23 mouse cellular contexts compared by ENCODE assay signal in genomic region chr9:44106182-44106581, GRCm38 (mm10). TPM values are rescaled to one million over a fixed set of nuclear protein-coding genes. Genes with fewer than 3 reads are reported as not detected.
DNase-seq lines count a peak whose midpoint lies in the region; ATAC-seq and TF ChIP-seq lines count a peak whose summit lies in the region.
"Had no signal": no experiment of that assay in that cellular context is flagged by ENCODE, and none has a peak within 500 bp of the region (broad histone marks: within the 10 kb centered on the region; RNA-seq: fewer than 3 reads in every experiment).

No protein-coding gene starts in this region.

- no peak for ATAC-seq in forebrain, embryonic 11.5 days (replicated peaks; ENCODE audit: low FRiP score)
- ATAC-seq in hindbrain, embryonic 13.5 days (ENCODE audit: low FRiP score) = no peak
- no peak for ATAC-seq in hindbrain, embryonic 12.5 days (ENCODE audit: low FRiP score)
- no peak for ATAC-seq in lung, embryonic 14.5 days (ENCODE audit: insufficient read depth)
- no peak for ATAC-seq in embryonic facial prominence, embryonic 14.5 days (ENCODE audit: low read depth)
- ATAC-seq: midbrain, embryonic 16.5 days had no signal

- H3K27me3 ChIP-seq in forebrain, embryonic 10.5 days (ENCODE audit: poor library complexity, severe bottlenecking) = no peaks in the 10 kb centered on the region
- H3K27me3 ChIP-seq in forebrain, embryonic 11.5 days (ENCODE audit: control insufficient read depth, insufficient read depth, low read length) = no peaks in the 10 kb centered on the region
- no peaks in the 10 kb centered on the region for H3K27me3 ChIP-seq in hindbrain, embryonic 13.5 days
- H3K27me3 ChIP-seq in hindbrain, embryonic 12.5 days = no peaks in the 10 kb centered on the region
- H3K27me3 ChIP-seq in lung, embryonic 14.5 days (ENCODE audit: insufficient read depth, low read length) = no peaks in the 10 kb centered on the region
- no peaks in the 10 kb centered on the region for H3K27me3 ChIP-seq in embryonic facial prominence, embryonic 14.5 days (replicated peaks; ENCODE audit: control insufficient read depth, insufficient read depth, low read length)
- H3K27me3 ChIP-seq: CH12.LX; limb, embryonic 12.5 days; liver, embryonic 13.5 days had no signal

- DNase-seq in forebrain, embryonic 10.5 days (ENCODE audit: extremely low spot score, low spot score) = no peak
- no peak for DNase-seq in forebrain, embryonic 11.5 days (ENCODE audit: low spot score)
- DNase-seq in lung, embryonic 14.5 days = no peak
- DNase-seq in lung, postnatal 36 days = no peak
- DNase-seq in embryonic facial prominence, embryonic 14.5 days (ENCODE audit: low spot score) = no peak
- no peak for DNase-seq in right cerebral cortex, postnatal 25 days
- DNase-seq: adrenal gland, postnatal 14 days; cerebellum, adult 11 months; forebrain, postnatal 0 days; kidney, adult 9 months; liver, embryonic 13.5 days; lung, postnatal 14 days; retina, postnatal 1 day; right cerebral cortex, postnatal 4 days; thymus, postnatal 14 days had no signal

- WGBS in forebrain, embryonic 10.5 days = 96% methylated on average over 7 of the region's 7 CpGs
- 87% methylated on average over 7 of the region's 7 CpGs for WGBS in forebrain, embryonic 11.5 days
- WGBS in hindbrain, embryonic 13.5 days = 94% methylated on average over 7 of the region's 7 CpGs
- WGBS in hindbrain, embryonic 12.5 days = 92% methylated on average over 7 of the region's 7 CpGs
- WGBS in lung, embryonic 14.5 days = 90% methylated on average over 7 of the region's 7 CpGs
- 94% methylated on average over 7 of the region's 7 CpGs for WGBS in embryonic facial prominence, embryonic 14.5 days

- H3K27ac ChIP-seq in forebrain, embryonic 10.5 days = peak overlapping the region; percentile 72
- H3K27ac ChIP-seq in forebrain, embryonic 11.5 days (ENCODE audit: low read depth, low read length) = no peak overlapping the region
- peak overlapping the region; percentile 74; the same call in 1 of the 2 replicates for H3K27ac ChIP-seq in hindbrain, embryonic 13.5 days
- H3K27ac ChIP-seq in hindbrain, embryonic 12.5 days = no peak overlapping the region
- 0 out of 2 replicates have a peak overlapping the region, but pooled peaks have one; percentile 91 for H3K27ac ChIP-seq in lung, embryonic 14.5 days (ENCODE audit: low read depth)
- H3K27ac ChIP-seq in embryonic facial prominence, embryonic 14.5 days (replicated peaks; ENCODE audit: low read depth, low read length) = peak overlapping the region; percentile 79; the same call in 1 of the 2 replicates
- H3K27ac ChIP-seq: limb, embryonic 12.5 days; liver, embryonic 13.5 days had no signal

- no peaks in the 10 kb centered on the region for H3K9me3 ChIP-seq in forebrain, embryonic 10.5 days
- H3K9me3 ChIP-seq in forebrain, embryonic 11.5 days (ENCODE audit: control insufficient read depth, low read length) = no peaks in the 10 kb centered on the region
- no peaks in the 10 kb centered on the region for H3K9me3 ChIP-seq in hindbrain, embryonic 13.5 days
- no peaks in the 10 kb centered on the region for H3K9me3 ChIP-seq in hindbrain, embryonic 12.5 days (replicated peaks)
- no peaks in the 10 kb centered on the region for H3K9me3 ChIP-seq in lung, embryonic 14.5 days (ENCODE audit: low read depth, low read length)
- H3K9me3 ChIP-seq in embryonic facial prominence, embryonic 14.5 days (ENCODE audit: control insufficient read depth, low read length) = no peaks in the 10 kb centered on the region
- H3K9me3 ChIP-seq: limb, embryonic 12.5 days; liver, embryonic 13.5 days; megakaryocyte, embryonic 14.5 days had no signal

- H3K9ac ChIP-seq in forebrain, embryonic 11.5 days (ENCODE audit: low read length) = no peak overlapping the region
- no peak overlapping the region for H3K9ac ChIP-seq in hindbrain, embryonic 13.5 days
- no peak overlapping the region for H3K9ac ChIP-seq in hindbrain, embryonic 12.5 days
- H3K9ac ChIP-seq in lung, embryonic 14.5 days = no peak overlapping the region
- H3K9ac ChIP-seq in embryonic facial prominence, embryonic 14.5 days (ENCODE audit: low read depth, low read length) = no peak overlapping the region
- H3K9ac ChIP-seq: forebrain, postnatal 0 days; liver, embryonic 13.5 days had no signal

- peaks cover 78% of the 10 kb centered on the region for H3K4me1 ChIP-seq in forebrain, embryonic 10.5 days
- peaks cover 25% of the 10 kb centered on the region for H3K4me1 ChIP-seq in forebrain, embryonic 11.5 days (replicated peaks; ENCODE audit: control insufficient read depth, insufficient read depth, low read length)
- H3K4me1 ChIP-seq in hindbrain, embryonic 13.5 days (replicated peaks) = peaks cover 52% of the 10 kb centered on the region
- peaks cover 41% of the 10 kb centered on the region for H3K4me1 ChIP-seq in hindbrain, embryonic 12.5 days
- H3K4me1 ChIP-seq in lung, embryonic 14.5 days (ENCODE audit: insufficient read depth) = peaks cover 27% of the 10 kb centered on the region
- H3K4me1 ChIP-seq in embryonic facial prominence, embryonic 14.5 days (ENCODE audit: control insufficient read depth, insufficient read depth, low read length) = peaks cover 40% of the 10 kb centered on the region

- H3K4me3 ChIP-seq in forebrain, embryonic 10.5 days = no peak overlapping the region; the same call in 1 of the 2 replicates
- no peak overlapping the region for H3K4me3 ChIP-seq in forebrain, embryonic 11.5 days (ENCODE audit: low read depth, low read length)
- H3K4me3 ChIP-seq in hindbrain, embryonic 13.5 days = no peak overlapping the region
- H3K4me3 ChIP-seq in hindbrain, embryonic 12.5 days = no peak overlapping the region
- H3K4me3 ChIP-seq in lung, embryonic 14.5 days (ENCODE audit: low read depth, low read length) = no peak overlapping the region
- H3K4me3 ChIP-seq in embryonic facial prominence, embryonic 14.5 days (ENCODE audit: low read depth, low read length) = no peak overlapping the region
- H3K4me3 ChIP-seq: erythroblast, embryonic 14.5 days; limb, embryonic 12.5 days; liver, embryonic 13.5 days; megakaryocyte, embryonic 14.5 days had no signal

- peaks cover 84% of the 10 kb centered on the region for H3K36me3 ChIP-seq in forebrain, embryonic 10.5 days (replicated peaks)
- H3K36me3 ChIP-seq in forebrain, embryonic 11.5 days (ENCODE audit: control insufficient read depth, insufficient read depth, low read length) = no peaks in the 10 kb centered on the region; the same call in 1 of the 2 replicates
- peaks cover 8% of the 10 kb centered on the region for H3K36me3 ChIP-seq in hindbrain, embryonic 13.5 days
- H3K36me3 ChIP-seq in hindbrain, embryonic 12.5 days = peaks cover 14% of the 10 kb centered on the region
- H3K36me3 ChIP-seq in lung, embryonic 14.5 days (ENCODE audit: insufficient read depth) = peaks cover 47% of the 10 kb centered on the region
- H3K36me3 ChIP-seq in embryonic facial prominence, embryonic 14.5 days (ENCODE audit: control insufficient read depth, insufficient read depth, low read length) = peaks cover 20% of the 10 kb centered on the region

- TF ChIP-seq CTCF in lung, embryonic 14.5 days (IDR thresholded peaks at IDR 0.05; ENCODE audit: low read depth) = no peak

- H3K4me2 ChIP-seq in forebrain, embryonic 11.5 days (ENCODE audit: low read depth, low read length, severe bottlenecking) = no peak overlapping the region
- H3K4me2 ChIP-seq in hindbrain, embryonic 13.5 days = no peak overlapping the region
- H3K4me2 ChIP-seq in hindbrain, embryonic 12.5 days (replicated peaks) = no peak overlapping the region
- H3K4me2 ChIP-seq in lung, embryonic 14.5 days = no peak overlapping the region
- no peak overlapping the region for H3K4me2 ChIP-seq in embryonic facial prominence, embryonic 14.5 days (ENCODE audit: low read depth, low read length)
- H3K4me2 ChIP-seq: liver, embryonic 13.5 days had no signal

RNA-seq across cellular contexts. Expression of gene C1qtnf5, which starts 0.9 kb away (rescaled TPM):
- not detected in 2 replicates for polyA plus RNA-seq in forebrain, embryonic 10.5 days (2016; fragmentation: Nextera tagmentation; extraction: Ambion mirVana)
- 0.47 and 0.79 TPM in 2 replicates for polyA plus RNA-seq in forebrain, embryonic 11.5 days (2014; fragmentation: Nextera tagmentation; extraction: Ambion mirVana)
- 3.2 and 5.3 TPM in 2 replicates for polyA plus RNA-seq in hindbrain, embryonic 13.5 days (2015; fragmentation: Nextera tagmentation; extraction: Ambion mirVana)
- polyA plus RNA-seq in hindbrain, embryonic 12.5 days (2016; fragmentation: Nextera tagmentation; extraction: Ambion mirVana) = 1.4 and 1.8 TPM in 2 replicates
- 4.7 and 5.0 TPM in 2 replicates for polyA plus RNA-seq in lung, embryonic 14.5 days (2014; fragmentation: Nextera tagmentation; extraction: Ambion mirVana)
- 4.8 and 5.2 TPM in 2 replicates for polyA plus RNA-seq in embryonic facial prominence, embryonic 14.5 days (2014; fragmentation: Nextera tagmentation; extraction: Ambion mirVana)

RNA-seq across cellular contexts. Expression of gene Mfrp, which starts 4.7 kb away (rescaled TPM):
- polyA plus RNA-seq in forebrain, embryonic 10.5 days (2016; fragmentation: Nextera tagmentation; extraction: Ambion mirVana) = 0.15 and 0.26 TPM in 2 replicates
- 0.11 TPM in 1 of 2 replicates, not detected in the other for polyA plus RNA-seq in forebrain, embryonic 11.5 days (2014; fragmentation: Nextera tagmentation; extraction: Ambion mirVana)
- 0.22 TPM in 1 of 2 replicates, not detected in the other for polyA plus RNA-seq in hindbrain, embryonic 13.5 days (2015; fragmentation: Nextera tagmentation; extraction: Ambion mirVana)
- polyA plus RNA-seq in hindbrain, embryonic 12.5 days (2016; fragmentation: Nextera tagmentation; extraction: Ambion mirVana) = 0.14 and 0.30 TPM in 2 replicates
- 0.07 and 0.11 TPM in 2 replicates for polyA plus RNA-seq in lung, embryonic 14.5 days (2014; fragmentation: Nextera tagmentation; extraction: Ambion mirVana)
- not detected in 2 replicates for polyA plus RNA-seq in embryonic facial prominence, embryonic 14.5 days (2014; fragmentation: Nextera tagmentation; extraction: Ambion mirVana)
- polyA plus RNA-seq: erythroblast, embryonic 14.5 days; heart, embryonic 16.5 days; liver, embryonic 13.5 days had no signal

RNA-seq across cellular contexts. Expression of gene Gm49380, which starts 7.1 kb away (rescaled TPM):
- polyA plus RNA-seq in forebrain, embryonic 10.5 days (2016; fragmentation: Nextera tagmentation; extraction: Ambion mirVana) = 0.06 and 0.36 TPM in 2 replicates
- 0.97 TPM in 1 of 2 replicates, not detected in the other for polyA plus RNA-seq in forebrain, embryonic 11.5 days (2014; fragmentation: Nextera tagmentation; extraction: Ambion mirVana)
- 0.12 and 0.49 TPM in 2 replicates for polyA plus RNA-seq in hindbrain, embryonic 13.5 days (2015; fragmentation: Nextera tagmentation; extraction: Ambion mirVana)
- 0.26 and 0.30 TPM in 2 replicates for polyA plus RNA-seq in hindbrain, embryonic 12.5 days (2016; fragmentation: Nextera tagmentation; extraction: Ambion mirVana)
- polyA plus RNA-seq in lung, embryonic 14.5 days (2014; fragmentation: Nextera tagmentation; extraction: Ambion mirVana) = 0.08 and 0.32 TPM in 2 replicates
- 0.22 and 0.35 TPM in 2 replicates for polyA plus RNA-seq in embryonic facial prominence, embryonic 14.5 days (2014; fragmentation: Nextera tagmentation; extraction: Ambion mirVana)
- polyA plus RNA-seq: erythroblast, embryonic 14.5 days; forebrain, postnatal 0 days; liver, embryonic 13.5 days had no signal

RNA-seq across cellular contexts. Expression of gene Rnf26, which starts 7.1 kb away (rescaled TPM):
- polyA plus RNA-seq in forebrain, embryonic 10.5 days (2016; fragmentation: Nextera tagmentation; extraction: Ambion mirVana) = 79.5 and 81.5 TPM in 2 replicates
- polyA plus RNA-seq in forebrain, embryonic 11.5 days (2014; fragmentation: Nextera tagmentation; extraction: Ambion mirVana) = 82.3 and 85.2 TPM in 2 replicates
- polyA plus RNA-seq in hindbrain, embryonic 13.5 days (2015; fragmentation: Nextera tagmentation; extraction: Ambion mirVana) = 27.9 and 29.2 TPM in 2 replicates
- polyA plus RNA-seq in hindbrain, embryonic 12.5 days (2016; fragmentation: Nextera tagmentation; extraction: Ambion mirVana) = 57.1 and 61.4 TPM in 2 replicates
- polyA plus RNA-seq in lung, embryonic 14.5 days (2014; fragmentation: Nextera tagmentation; extraction: Ambion mirVana) = 85.6 and 89.2 TPM in 2 replicates
- 61.4 and 73.4 TPM in 2 replicates for polyA plus RNA-seq in embryonic facial prominence, embryonic 14.5 days (2014; fragmentation: Nextera tagmentation; extraction: Ambion mirVana)

RNA-seq across cellular contexts. Expression of gene Mcam, which starts 28.1 kb away (rescaled TPM):
- polyA plus RNA-seq in forebrain, embryonic 10.5 days (2016; fragmentation: Nextera tagmentation; extraction: Ambion mirVana) = 10.1 and 11.4 TPM in 2 replicates
- 12.9 and 14.8 TPM in 2 replicates for polyA plus RNA-seq in forebrain, embryonic 11.5 days (2014; fragmentation: Nextera tagmentation; extraction: Ambion mirVana)
- 13.1 and 14.0 TPM in 2 replicates for polyA plus RNA-seq in hindbrain, embryonic 13.5 days (2015; fragmentation: Nextera tagmentation; extraction: Ambion mirVana)
- polyA plus RNA-seq in hindbrain, embryonic 12.5 days (2016; fragmentation: Nextera tagmentation; extraction: Ambion mirVana) = 14.5 and 15.4 TPM in 2 replicates
- 84.9 and 87.7 TPM in 2 replicates for polyA plus RNA-seq in lung, embryonic 14.5 days (2014; fragmentation: Nextera tagmentation; extraction: Ambion mirVana)
- 47.0 and 47.5 TPM in 2 replicates for polyA plus RNA-seq in embryonic facial prominence, embryonic 14.5 days (2014; fragmentation: Nextera tagmentation; extraction: Ambion mirVana)
- polyA plus RNA-seq: erythroblast, embryonic 14.5 days had no signal

Comparison
In these comparisons a context has a peak if more than half of its experiments do, and no peak if none do; other contexts are left out.
1. H3K27ac ChIP-seq: peak in forebrain, embryonic 10.5 days (single experiment), hindbrain, embryonic 13.5 days (single experiment), lung, embryonic 14.5 days (single experiment) and embryonic facial prominence, embryonic 14.5 days (single experiment); none in forebrain, embryonic 11.5 days (single experiment) and hindbrain, embryonic 12.5 days (single experiment).